Mouse (Mus musculus) testis, adult 2 months (tissue): ENCODE measurements around the gene Vac14. TPM values are rescaled to one million over a fixed set of nuclear protein-coding genes. Genes with fewer than 3 reads are reported as not detected.

ENCODE experiments used
- H3K27ac ChIP-seq: fragments of 200-500 bp; 2 replicates; pipeline ENCODE4 v1.5.1; 2012; ENCODE audit warnings: low read depth, low read length; ENCODE audit not compliant: control insufficient read depth, insufficient read depth
- H3K27me3 ChIP-seq: fragments of 200-500 bp; 2 replicates; pipeline ENCODE4 v1.6.1; 2012; ENCODE audit warnings: mild to moderate bottlenecking, low read length, moderate library complexity; ENCODE audit not compliant: control insufficient read depth, insufficient read depth
- H3K36me3 ChIP-seq: fragments of 200-500 bp; 2 replicates; pipeline ENCODE4 v1.6.1; 2012; ENCODE audit warnings: mild to moderate bottlenecking, low read length; ENCODE audit not compliant: control insufficient read depth, insufficient read depth
- H3K4me1 ChIP-seq: fragments of 200-500 bp; 2 replicates; pipeline ENCODE4 v1.6.1; 2012; ENCODE audit warnings: low read length; ENCODE audit not compliant: control insufficient read depth, insufficient read depth
- H3K4me3 ChIP-seq: fragments of 200-500 bp; 2 replicates; pipeline ENCODE4 v1.5.1; 2012; ENCODE audit warnings: low read depth, mild to moderate bottlenecking, low read length, moderate library complexity, mixed read lengths; ENCODE audit not compliant: control insufficient read depth
- CTCF ChIP-seq: fragments of 200-500 bp; IDR thresholded peaks from 2 replicates; pipeline ENCODE4 v1.5.1; 2012; ENCODE audit warnings: low read depth, mild to moderate bottlenecking, inconsistent platforms, low read length, moderate library complexity; ENCODE audit not compliant: control insufficient read depth, insufficient read depth, insufficient replicate concordance
- POLR2A ChIP-seq: fragments of 200-500 bp; IDR thresholded peaks from 2 replicates; pipeline ENCODE4 v1.6.1; 2012; ENCODE audit warnings: low read depth, mild to moderate bottlenecking, inconsistent platforms, low read length, moderate library complexity; ENCODE audit not compliant: control insufficient read depth
- polyA plus RNA-seq: library from polyadenylated mRNA; depleted of rRNA; stranded (reverse); fragments of >200 nt; gene quantifications from 2 replicates; pipeline ENCODE4 v1.2.3, GENCODE M21; 2012

Vac14 gene
- polyA plus RNA-seq, 1 experiment = 11.8 TPM

DNA sequence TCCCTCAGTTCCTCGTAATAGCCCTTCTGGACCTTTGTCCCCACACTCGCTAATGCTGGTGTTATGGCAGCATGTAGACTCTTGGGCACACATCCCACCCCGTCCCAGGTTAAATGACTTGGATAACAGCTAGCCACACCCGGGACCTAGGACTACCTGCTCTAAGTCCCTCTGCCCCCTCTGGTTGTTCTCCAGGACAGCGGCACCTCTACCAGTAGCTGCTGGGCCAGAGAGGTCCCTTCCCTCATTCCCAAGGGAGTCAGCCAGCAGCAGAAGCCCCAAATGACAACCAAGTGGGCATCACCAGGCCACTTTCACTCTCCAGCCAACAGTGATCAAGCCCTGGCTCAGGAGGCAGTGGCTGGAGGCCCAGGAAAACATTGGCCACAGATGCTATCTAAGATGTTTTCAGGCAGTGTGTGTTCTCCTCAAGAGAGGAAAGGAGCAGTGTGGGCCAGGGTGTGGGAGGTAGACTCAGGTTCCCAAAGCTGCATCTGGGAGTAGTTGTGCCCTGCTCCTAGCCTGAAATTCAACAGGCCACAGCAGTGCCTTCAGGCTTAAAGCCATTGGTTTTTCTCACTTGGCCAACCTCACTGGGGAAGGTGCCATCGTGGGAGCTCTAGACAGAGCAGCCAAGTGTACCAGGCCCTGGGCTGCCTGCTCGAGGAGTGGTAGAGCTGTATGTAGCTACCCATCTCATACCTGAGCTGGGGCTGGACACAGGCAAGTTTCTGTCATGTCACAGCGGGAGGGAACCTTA lies 100.0 kb downstream of the Vac14 start:
- H3K27ac ChIP-seq = peak overlapping the region; percentile 16; the same call in 1 of the 2 replicates
- peaks cover 12% of the 10 kb centered on the region for H3K4me1 ChIP-seq
- H3K4me3 ChIP-seq = no peak overlapping the region
- TF ChIP-seq CTCF (no peak), POLR2A (no peak)
- H3K27me3 ChIP-seq = no peaks in the 10 kb centered on the region
- no peaks in the 10 kb centered on the region for H3K36me3 ChIP-seq

DNA sequence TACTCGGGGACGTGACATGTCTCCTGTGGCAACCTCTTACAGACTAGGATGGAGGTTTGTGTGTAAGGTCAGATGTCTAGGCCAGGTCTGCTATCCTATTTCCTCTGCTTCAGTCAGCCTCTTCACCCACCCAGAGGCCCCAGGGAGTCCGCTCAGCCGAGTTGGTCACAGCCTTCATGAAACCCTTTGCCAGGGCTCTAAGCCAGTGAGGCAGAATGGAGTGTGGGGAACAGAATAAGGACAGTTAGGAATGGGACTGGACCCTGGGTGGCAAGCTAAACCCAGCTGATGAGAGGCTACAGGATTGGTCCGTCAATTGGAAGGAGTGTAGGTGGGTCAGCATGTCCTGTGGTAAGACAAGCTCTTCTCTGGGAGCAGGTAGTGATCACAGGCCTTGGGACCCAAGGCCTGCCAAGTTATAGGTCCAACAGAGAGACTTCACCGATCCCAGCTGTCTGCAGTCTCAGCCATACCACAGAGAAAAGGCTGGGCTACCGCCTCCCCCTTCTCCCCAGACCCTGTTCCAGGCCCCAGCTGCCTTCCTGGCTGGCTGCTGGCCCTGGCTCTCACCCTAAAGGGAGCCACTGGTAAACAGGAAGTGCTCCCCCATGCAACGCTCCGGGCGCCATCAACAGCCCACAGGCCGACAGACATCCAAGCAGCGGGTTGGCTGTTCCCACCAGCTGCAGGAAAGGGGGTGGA lies 100.7 kb downstream of the Vac14 start:
- H3K4me3 ChIP-seq = no peak overlapping the region
- peaks cover 12% of the 10 kb centered on the region for H3K4me1 ChIP-seq
- no peaks in the 10 kb centered on the region for H3K27me3 ChIP-seq
- TF ChIP-seq POLR2A = no peak
- TF ChIP-seq CTCF = no peak
- H3K36me3 ChIP-seq = no peaks in the 10 kb centered on the region
- peak overlapping the region; percentile 16; the same call in 1 of the 2 replicates for H3K27ac ChIP-seq

DNA sequence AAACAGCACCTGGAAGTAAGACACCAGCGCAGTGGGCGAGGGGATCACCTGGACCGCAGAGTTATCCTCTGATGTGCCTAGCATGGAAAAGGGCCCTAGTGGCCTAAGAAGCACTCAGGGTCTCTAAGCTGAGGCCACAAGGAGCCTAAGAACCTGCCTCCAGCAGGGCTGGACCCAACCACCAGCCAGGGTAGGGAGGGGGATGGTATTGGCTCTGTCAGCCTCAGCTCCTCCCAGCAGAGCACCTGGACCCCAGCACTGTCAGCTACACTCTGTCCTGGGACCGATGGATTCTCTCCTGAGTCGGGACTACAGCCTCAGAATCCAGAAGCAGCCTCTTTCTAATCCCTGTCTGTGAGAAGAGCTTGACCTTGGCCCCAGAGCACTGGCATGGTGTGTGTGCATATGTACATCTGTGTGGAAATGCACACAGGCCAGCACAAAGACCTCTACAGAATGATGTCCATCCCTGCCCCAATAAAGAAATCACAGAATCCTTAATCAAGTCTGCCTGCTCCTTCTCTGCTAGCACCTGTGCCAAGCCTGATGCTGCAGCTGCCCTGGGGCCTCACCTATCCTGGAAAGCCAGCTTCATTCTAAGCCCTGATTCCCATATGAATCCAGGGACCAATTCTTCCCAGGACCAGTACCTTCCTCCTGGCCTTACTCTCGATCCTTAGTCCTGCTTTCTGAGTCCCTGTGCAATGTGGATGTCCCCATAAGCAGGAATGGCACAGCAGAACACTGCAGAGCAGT lies 101.7 kb downstream of the Vac14 start:
- H3K36me3 ChIP-seq = no peaks in the 10 kb centered on the region
- H3K4me3 ChIP-seq = no peak overlapping the region
- H3K27ac ChIP-seq = no peak overlapping the region
- H3K27me3 ChIP-seq = no peaks in the 10 kb centered on the region
- TF ChIP-seq CTCF = no peak
- peaks cover 12% of the 10 kb centered on the region for H3K4me1 ChIP-seq

DNA sequence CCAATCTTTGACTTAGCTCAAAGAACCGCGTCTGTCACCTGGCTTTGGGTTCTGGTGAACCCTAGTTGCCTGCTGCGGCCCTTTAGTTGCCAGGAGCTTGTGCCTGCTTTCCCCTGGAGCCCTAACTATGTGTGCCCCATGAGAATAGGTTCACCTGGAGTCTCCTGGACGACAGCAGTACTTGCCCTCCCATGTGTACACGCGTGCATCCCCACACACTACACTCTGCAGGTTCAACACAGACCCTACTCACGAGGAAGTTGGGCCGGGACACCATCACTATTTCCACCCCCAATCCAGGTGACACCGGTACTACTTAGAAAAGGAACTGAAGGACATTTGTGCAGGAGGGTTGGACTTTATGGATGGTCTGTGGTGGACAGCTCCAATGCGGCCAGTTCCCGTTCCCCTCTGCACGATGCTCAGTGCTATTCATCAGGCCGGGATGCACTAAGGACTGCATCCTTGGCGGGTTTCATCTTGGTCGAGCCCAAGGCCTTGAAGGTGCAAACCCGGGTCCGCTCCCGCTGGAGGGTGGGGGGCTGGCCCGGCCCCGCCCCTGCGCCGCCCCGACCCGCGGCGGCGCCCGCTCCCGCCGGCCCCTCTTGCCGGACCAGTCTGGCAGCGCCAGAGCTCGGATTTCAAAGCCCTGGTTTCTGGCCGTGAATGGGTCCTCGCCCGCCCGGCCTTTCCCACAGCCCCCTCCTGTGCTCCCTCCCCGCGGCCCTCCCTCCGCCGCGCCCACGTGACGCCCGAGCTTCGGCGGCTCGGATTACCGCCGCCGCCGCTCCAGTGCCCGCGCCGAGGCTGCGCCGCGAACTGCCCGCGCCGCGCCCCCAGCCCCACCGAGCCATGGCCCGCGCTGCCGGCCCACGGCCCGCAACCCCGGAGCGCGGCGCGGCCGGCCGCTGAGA lies 102.6 kb downstream of the Vac14 start, which contains the start of gene Mtss1l:
Mtss1l (plus strand) TSS at position 792 of the 914 bp plus-strand sequence.
- peak within 1 kb of the TSS; percentile 52; the same call in 1 of the 2 replicates for H3K27ac ChIP-seq
- peaks cover 12% of the 10 kb centered on the region for H3K4me1 ChIP-seq
- TF ChIP-seq POLR2A = no peak

DNA sequence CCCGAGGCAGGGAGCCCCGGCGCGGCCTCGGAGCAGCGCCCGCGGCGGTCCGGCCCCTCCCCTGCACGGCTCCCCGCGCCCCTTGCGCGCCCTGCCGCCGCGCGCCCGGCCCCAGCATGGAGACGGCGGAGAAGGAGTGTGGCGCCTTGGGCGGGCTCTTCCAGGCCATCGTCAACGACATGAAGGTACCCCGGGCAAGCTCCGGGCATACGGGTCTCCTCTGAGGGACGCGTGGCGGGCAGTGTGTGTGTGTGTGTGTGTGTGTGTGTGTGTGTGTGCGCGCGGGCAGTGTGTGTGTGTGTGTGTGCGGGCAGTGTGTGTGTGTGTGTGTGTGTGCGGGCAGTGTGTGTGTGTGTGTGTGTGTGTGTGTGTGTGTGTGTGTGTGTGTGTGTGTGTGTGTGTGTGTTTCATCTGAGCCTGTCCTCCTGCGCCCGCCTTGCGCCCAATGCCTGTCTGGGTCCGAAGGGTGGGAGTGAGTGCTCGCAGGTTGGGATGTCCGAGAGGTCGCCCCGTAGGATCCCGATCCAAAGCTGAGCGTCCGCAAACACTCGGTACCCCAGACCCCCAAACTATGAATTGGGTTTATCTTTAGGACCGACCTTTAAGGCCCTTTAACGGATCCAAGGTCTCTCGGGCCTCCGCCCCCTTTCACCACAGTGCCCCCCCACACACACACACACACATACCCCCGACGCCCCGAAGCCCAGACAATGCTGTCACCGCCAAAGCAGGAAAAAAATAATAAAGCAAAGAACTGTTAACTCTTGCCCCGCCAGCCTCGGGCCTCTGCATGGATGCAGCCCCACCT lies 103.4 kb downstream of the Vac14 start:
- no peak for TF ChIP-seq POLR2A
- no peak for TF ChIP-seq CTCF
- no peaks in the 10 kb centered on the region for H3K36me3 ChIP-seq
- H3K27ac ChIP-seq = peak overlapping the region; percentile 52; the same call in 1 of the 2 replicates
- no peaks in the 10 kb centered on the region for H3K27me3 ChIP-seq
- H3K4me1 ChIP-seq = peaks cover 14% of the 10 kb centered on the region
- H3K4me3 ChIP-seq = peak overlapping the region; percentile 81

More for the DNA sequence above, 102.6 kb downstream of the Vac14 start, which contains the start of gene Mtss1l:
- Histone ChIP-seq H3K4me3 (peak within 1 kb of the TSS; percentile 81), H3K27me3 (no peaks in the 10 kb centered on the region), H3K36me3 (no peaks in the 10 kb centered on the region)
